15 mouse cellular contexts compared by ENCODE assay signal in genomic region chr4:118544441-118545127, GRCm38 (mm10). TPM values are rescaled to one million over a fixed set of nuclear protein-coding genes. Genes with fewer than 3 reads are reported as not detected.
A peak's percentile ranks its signal among the peaks of the same experiment; 100 is the strongest.
DNase-seq lines count a peak whose midpoint lies in the region; ATAC-seq and TF ChIP-seq lines count a peak whose summit lies in the region.
"Had no signal": no experiment of that assay in that cellular context is flagged by ENCODE, and none has a peak within 500 bp of the region (broad histone marks: within the 10 kb centered on the region; RNA-seq: fewer than 3 reads in every experiment).

No protein-coding gene starts in this region.

- peak overlapping the region; percentile 89; the same call in 1 of the 2 replicates for H3K27ac ChIP-seq in ES-E14 (ENCODE audit: insufficient read depth, low read depth, low read length, poor library complexity, severe bottlenecking)
- peak overlapping the region; percentile 38 for H3K27ac ChIP-seq in liver, embryonic 12.5 days
- H3K27ac ChIP-seq: neural tube, embryonic 12.5 days had no signal

- no peaks in the 10 kb centered on the region for H3K9me3 ChIP-seq in E14TG2a.4 (ENCODE audit: low read length)
- no peaks in the 10 kb centered on the region for H3K9me3 ChIP-seq in ES-E14 (ENCODE audit: control insufficient read depth, insufficient read depth, low read depth, low read length)
- H3K9me3 ChIP-seq in liver, embryonic 12.5 days (replicated peaks): peaks cover 2% of the 10 kb centered on the region; the same call in 1 of the 2 replicates
- H3K9me3 ChIP-seq: G1E; megakaryocyte, embryonic 14.5 days; neural tube, embryonic 12.5 days had no signal

- peak; percentile 55 for ATAC-seq in liver, embryonic 12.5 days

- DNase-seq in kidney, adult 9 months: peak; percentile 60
- DNase-seq in kidney, postnatal 14 days: no peak
- DNase-seq in ES-E14 (ENCODE audit: low read depth, low spot score): no peak
- DNase-seq in urinary bladder, adult 18-20 months (ENCODE audit: low spot score in 2 of 2): no peak
- DNase-seq in c-Kit-positive CD71-positive TER-119-positive erythroid progenitor cells, embryonic 14.5 days (ENCODE audit: low spot score): no peak
- DNase-seq: right cerebral cortex, postnatal 25 days; thymus, adult 2 months had no signal

- peak overlapping the region; percentile 71 for H3K9ac ChIP-seq in ES-E14 (ENCODE audit: insufficient read depth, low read depth, low read length, poor library complexity, severe bottlenecking)
- H3K9ac ChIP-seq in liver, embryonic 12.5 days: no peak overlapping the region
- H3K9ac ChIP-seq: neural tube, embryonic 12.5 days had no signal

- no peak for TF ChIP-seq CTCF in E14TG2a.4 (conservative IDR thresholded peaks at IDR 0.05; ENCODE audit: low read length)

- H3K27me3 ChIP-seq in E14TG2a.4 (ENCODE audit: insufficient read depth, low read length): peaks cover 24% of the 10 kb centered on the region
- H3K27me3 ChIP-seq in liver, embryonic 12.5 days (replicated peaks): peaks cover 23% of the 10 kb centered on the region; the same call in 1 of the 2 replicates

- in situ Hi-C loops in ES-E14 (cut with MboI; ENCODE audit: low sequenced_read_pairs in 2 of 2, unreplicated experiment in 2 of 2): no loop called here

- peak overlapping the region; percentile 66 for H3K4me2 ChIP-seq in liver, embryonic 12.5 days

- WGBS in liver, embryonic 12.5 days (ENCODE audit: insufficient replicate concordance): 69% methylated on average over 14 of the region's 14 CpGs

- H3K4me3 ChIP-seq in E14TG2a.4 (replicated peaks; ENCODE audit: low read length): peak overlapping the region; percentile 77
- peak overlapping the region; percentile 61 to 70; a peak in 2 of 4 replicates for H3K4me3 ChIP-seq in ES-E14 (ENCODE audit: insufficient read depth in 1 of 2, low read depth in 1 of 2, low read length in 2 of 2, poor library complexity in 1 of 2, severe bottlenecking in 1 of 2)
- 0 out of 2 replicates have a peak overlapping the region, but pooled peaks have one; percentile 43 for H3K4me3 ChIP-seq in liver, embryonic 12.5 days

- peaks cover 60% of the 10 kb centered on the region for H3K4me1 ChIP-seq in E14TG2a.4 (replicated peaks; ENCODE audit: low read depth, low read length)
- H3K4me1 ChIP-seq in ES-E14 (ENCODE audit: control insufficient read depth in 2 of 2, insufficient read depth in 2 of 2, low read length in 2 of 2, poor library complexity in 1 of 2): peaks cover 2 to 24% of the 10 kb centered on the region in 2 experiments; a peak in 2 of 4 replicates
- peaks cover 18% of the 10 kb centered on the region for H3K4me1 ChIP-seq in liver, embryonic 12.5 days
- H3K4me1 ChIP-seq: neural tube, embryonic 12.5 days had no signal

- H3K36me3 ChIP-seq in E14TG2a.4 (ENCODE audit: insufficient read depth, low read length) (0 out of 2 replicates have a peak, but pooled peaks cover 4% of the 10 kb centered on the region), ES-E14 (ENCODE audit: control insufficient read depth, insufficient read depth, low read length, poor library complexity, severe bottlenecking) (peaks cover 6% of the 10 kb centered on the region; the same call in 1 of the 2 replicates)
- H3K36me3 ChIP-seq in liver, embryonic 12.5 days: no peaks in the 10 kb centered on the region
- H3K36me3 ChIP-seq: G1E; neural tube, embryonic 12.5 days had no signal

TF ChIP-seq in ES-E14, 5 proteins besides CTCF, POLR2A, EP300 and RAD21:
- no peak for TF ChIP-seq ZNF384 (IDR thresholded peaks at IDR 0.05; ENCODE audit: low read depth, low read length)
TF ChIP-seq in ES-E14: peak in this region for 0.

RNA-seq across cellular contexts. Expression of gene Tmem125, which starts 0.7 kb away (rescaled TPM):
- 12.0 and 19.1 TPM in 2 replicates for total RNA-seq in ES-E14 (2012; rRNA removed)
- 0.23 and 0.54 TPM in 2 replicates for polyA plus RNA-seq in liver, embryonic 12.5 days (2016; fragmentation: Nextera tagmentation; extraction: Ambion mirVana)
- total RNA-seq: gastrocnemius, adult 8-10 months; hematopoietic stem cell, adult 5-6 weeks had no signal
- polyA plus RNA-seq: G1E had no signal

RNA-seq across cellular contexts. Expression of gene 2610528J11Rik, which starts 17.8 kb away (rescaled TPM):
- 3.2 and 8.8 TPM in 2 replicates for total RNA-seq in ES-E14 (2012; rRNA removed)
- 4.5 and 4.9 TPM in 2 replicates for polyA plus RNA-seq in liver, embryonic 12.5 days (2016; fragmentation: Nextera tagmentation; extraction: Ambion mirVana)
- total RNA-seq: adrenal gland, adult 2 months; G1E; gastrocnemius, adult 8-10 months; hematopoietic stem cell, adult 5-6 weeks had no signal
- polyA plus RNA-seq: adrenal gland, adult 2 months; G1E; neural tube, embryonic 12.5 days had no signal

RNA-seq across cellular contexts. Expression of gene Tie1, which starts 54.7 kb away (rescaled TPM):
- 1.0 and 1.3 TPM in 2 replicates for total RNA-seq in ES-E14 (2012; rRNA removed)
- polyA plus RNA-seq in liver, embryonic 12.5 days (2016; fragmentation: Nextera tagmentation; extraction: Ambion mirVana): 11.0 and 11.3 TPM in 2 replicates
